Mouse (Mus musculus) hindbrain, embryonic 12.5 days (tissue): ENCODE data around the gene Ifi27. TPM values are rescaled to one million over a fixed set of nuclear protein-coding genes. Genes with fewer than 3 reads are reported as not detected.

Experiments used
- ATAC-seq: fragments of 200-750 bp; cut with Nextera tagmentation; 2 replicates; pipeline ENCODE4 v1.8.0; 2017; ENCODE audit warnings: moderate TSS enrichment; ENCODE audit not compliant: low FRiP score
- H3K27ac ChIP-seq: fragments of 300-500 bp; sonication (generic); 2 replicates; pipeline ENCODE4 v1.5.1; 2016; ENCODE audit warnings: mild to moderate bottlenecking
- H3K27me3 ChIP-seq: fragments of 300-500 bp; sonication (generic); 2 replicates; pipeline ENCODE4 v1.6.1; 2016; ENCODE audit warnings: mild to moderate bottlenecking
- H3K36me3 ChIP-seq: fragments of 300-500 bp; sonication (generic); 2 replicates; pipeline ENCODE4 v1.6.1; 2016; ENCODE audit warnings: mild to moderate bottlenecking
- H3K4me1 ChIP-seq: fragments of 300-500 bp; sonication (generic); 2 replicates; pipeline ENCODE4 v1.6.1; 2016
- H3K4me2 ChIP-seq: fragments of 300-500 bp; sonication (generic); replicated peaks from 2 replicates; pipeline ENCODE4 v1.6.1; 2016; ENCODE audit warnings: mild to moderate bottlenecking
- H3K4me3 ChIP-seq: fragments of 300-500 bp; sonication (generic); 2 replicates; pipeline ENCODE4 v1.5.1; 2016; ENCODE audit warnings: mild to moderate bottlenecking
- H3K9ac ChIP-seq: fragments of 300-500 bp; sonication (generic); 2 replicates; pipeline ENCODE4 v1.6.1; 2016; ENCODE audit warnings: mild to moderate bottlenecking, moderate library complexity
- H3K9me3 ChIP-seq: fragments of 300-500 bp; sonication (generic); replicated peaks from 2 replicates; pipeline ENCODE4 v1.6.1; 2016; ENCODE audit warnings: mild to moderate bottlenecking
- WGBS: fragments of 180-500 bp; shearing (Covaris S2); methylation state at CpG from one replicate; pipeline ENCODE4 v1.1.7; 2016; 5-methylcytosine and 5-hydroxymethylcytosine counted together
- polyA plus RNA-seq: library from polyadenylated mRNA; unstranded; fragments of >200 nt; fragmentation: Nextera tagmentation; extraction: Ambion mirVana; gene quantifications from 2 replicates; pipeline ENCODE4 v1.2.1, GENCODE M21; 2016

The Ifi27 gene
- 9.2 and 11.3 TPM in 2 replicates for polyA plus RNA-seq

GRCm38 (mm10) chr12:103433986-103434731 is at the start of gene Ifi27:
TSS of gene Ifi27 (plus strand) at chr12:103434211.
- no peaks in the 10 kb centered on the region for H3K9me3 ChIP-seq
- no peak within 1 kb of the TSS for H3K27ac ChIP-seq
- H3K9ac ChIP-seq: no peak within 1 kb of the TSS
- 74% methylated on average over 8 of the region's 8 CpGs for WGBS
- H3K4me2 ChIP-seq: no peak within 1 kb of the TSS
- no peak for ATAC-seq
- no peaks in the 10 kb centered on the region for H3K36me3 ChIP-seq
- H3K27me3 ChIP-seq: no peaks in the 10 kb centered on the region
- no peak within 1 kb of the TSS for H3K4me3 ChIP-seq
- no peaks in the 10 kb centered on the region for H3K4me1 ChIP-seq

GRCm38 (mm10) chr12:103388505-103389347 is 45.3 kb upstream of the Ifi27 start, which contains the start of gene Otub2:
TSS of gene Otub2 (plus strand) at chr12:103388682.
- H3K27me3 ChIP-seq: no peaks in the 10 kb centered on the region
- WGBS: under 1% methylated on average over 56 of the region's 58 CpGs
- H3K27ac ChIP-seq: peak within 1 kb of the TSS; percentile 71
- no peaks in the 10 kb centered on the region for H3K36me3 ChIP-seq
- H3K4me1 ChIP-seq: peaks cover 6% of the 10 kb centered on the region
- peak within 1 kb of the TSS; percentile 79 for H3K4me3 ChIP-seq
- H3K9me3 ChIP-seq: no peaks in the 10 kb centered on the region
- H3K9ac ChIP-seq: peak within 1 kb of the TSS; percentile 92
- peak; percentile 99 for ATAC-seq
- peak within 1 kb of the TSS; percentile 76 for H3K4me2 ChIP-seq

DNA sequence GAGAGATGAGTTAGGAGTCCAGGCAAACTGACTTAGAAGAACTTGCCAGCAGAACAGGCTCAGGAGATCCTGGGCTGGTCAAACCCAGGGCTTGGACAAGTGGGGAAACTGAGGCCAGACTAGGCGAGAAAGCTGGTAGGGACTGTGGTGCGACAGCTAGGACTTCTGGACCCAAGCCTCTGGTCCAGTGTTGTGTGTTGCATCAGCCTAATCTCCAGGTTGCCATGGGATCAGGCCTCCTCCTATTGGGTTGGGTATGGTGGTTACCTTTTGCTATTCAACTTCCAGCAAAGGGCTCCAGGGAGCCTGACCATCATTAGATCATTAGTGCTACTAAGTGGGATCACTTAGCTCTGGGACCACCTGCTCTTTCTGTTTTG is 44.7 kb upstream of the Ifi27 start:
- H3K36me3 ChIP-seq: no peaks in the 10 kb centered on the region
- peak overlapping the region; percentile 92 for H3K9ac ChIP-seq
- H3K4me3 ChIP-seq: peak overlapping the region; percentile 79
- 69% methylated on average over 2 of the region's 2 CpGs for whole genome bisulfite sequencing
- no peak for ATAC-seq
- peak overlapping the region; percentile 76 for H3K4me2 ChIP-seq
- H3K27ac ChIP-seq: no peak overlapping the region
- no peaks in the 10 kb centered on the region for H3K27me3 ChIP-seq
- peaks cover 6% of the 10 kb centered on the region for H3K4me1 ChIP-seq
- H3K9me3 ChIP-seq: no peaks in the 10 kb centered on the region

DNA sequence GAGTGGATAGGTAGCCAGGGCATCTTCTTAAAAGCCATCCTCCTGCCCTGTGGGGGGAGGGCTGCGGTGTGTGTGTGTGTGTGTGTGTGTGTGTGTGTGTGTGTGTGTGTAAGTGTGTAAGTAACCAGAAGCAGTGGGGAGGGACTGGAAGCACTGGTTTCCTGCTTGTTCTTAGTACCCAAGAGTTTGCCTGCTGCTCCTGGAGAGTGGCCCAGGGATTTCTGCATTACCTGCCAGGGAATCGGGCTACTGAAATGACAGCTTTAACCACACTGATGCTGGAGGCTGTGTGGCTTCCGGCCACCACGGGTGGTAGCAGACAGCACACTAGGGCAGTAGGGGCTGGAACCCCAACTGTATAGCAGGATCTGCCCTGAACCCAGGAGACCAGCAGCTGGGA is 44.0 kb upstream of the Ifi27 start:
- Histone ChIP-seq H3K27ac (no peak overlapping the region), H3K4me1 (peaks cover 6% of the 10 kb centered on the region), H3K9ac (no peak overlapping the region), H3K4me3 (no peak overlapping the region), H3K27me3 (no peaks in the 10 kb centered on the region), H3K4me2 (no peak overlapping the region), H3K36me3 (no peaks in the 10 kb centered on the region), H3K9me3 (no peaks in the 10 kb centered on the region)
- no peak for ATAC-seq
- 81% methylated on average over 4 of the region's 4 CpGs for WGBS

DNA sequence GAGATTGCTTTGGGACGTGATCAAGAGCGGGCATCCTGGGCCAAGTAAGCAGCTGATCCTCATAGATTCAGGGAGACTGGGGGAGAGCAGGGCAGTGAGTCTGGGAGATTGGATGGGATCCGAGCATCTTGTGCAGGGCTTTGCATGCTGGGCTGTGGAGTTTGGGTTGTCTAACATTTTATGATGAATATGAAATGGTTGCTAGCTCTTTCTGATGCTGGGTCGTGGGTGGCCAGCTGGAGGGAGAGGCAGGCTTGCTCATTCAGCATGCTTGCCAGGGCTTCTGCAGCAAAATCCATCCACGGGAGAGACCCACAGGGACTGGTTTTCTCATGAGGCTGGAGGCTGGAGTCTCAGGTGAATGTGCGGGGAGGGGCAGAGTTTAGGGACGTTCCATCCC is 42.9 kb upstream of the Ifi27 start:
- Histone ChIP-seq H3K4me2 (no peak overlapping the region), H3K27me3 (no peaks in the 10 kb centered on the region), H3K27ac (no peak overlapping the region), H3K4me3 (no peak overlapping the region), H3K36me3 (no peaks in the 10 kb centered on the region), H3K4me1 (peaks cover 6% of the 10 kb centered on the region), H3K9me3 (no peaks in the 10 kb centered on the region), H3K9ac (no peak overlapping the region)
- ATAC-seq: no peak
- WGBS: 85% methylated on average over 7 of the region's 7 CpGs

- Histone ChIP-seq H3K4me2 (no peak overlapping the region), H3K4me1 (peaks cover 6% of the 10 kb centered on the region), H3K36me3 (no peaks in the 10 kb centered on the region), H3K27me3 (no peaks in the 10 kb centered on the region), H3K4me3 (no peak overlapping the region), H3K9me3 (no peaks in the 10 kb centered on the region), H3K9ac (no peak overlapping the region), H3K27ac (no peak overlapping the region)
- WGBS: 46% methylated on average over 6 of the region's 6 CpGs
- no peak for ATAC-seq
These were observed 40.5 kb upstream of the Ifi27 start for GRCm38 (mm10) chr12:103393528-103393927.

DNA sequence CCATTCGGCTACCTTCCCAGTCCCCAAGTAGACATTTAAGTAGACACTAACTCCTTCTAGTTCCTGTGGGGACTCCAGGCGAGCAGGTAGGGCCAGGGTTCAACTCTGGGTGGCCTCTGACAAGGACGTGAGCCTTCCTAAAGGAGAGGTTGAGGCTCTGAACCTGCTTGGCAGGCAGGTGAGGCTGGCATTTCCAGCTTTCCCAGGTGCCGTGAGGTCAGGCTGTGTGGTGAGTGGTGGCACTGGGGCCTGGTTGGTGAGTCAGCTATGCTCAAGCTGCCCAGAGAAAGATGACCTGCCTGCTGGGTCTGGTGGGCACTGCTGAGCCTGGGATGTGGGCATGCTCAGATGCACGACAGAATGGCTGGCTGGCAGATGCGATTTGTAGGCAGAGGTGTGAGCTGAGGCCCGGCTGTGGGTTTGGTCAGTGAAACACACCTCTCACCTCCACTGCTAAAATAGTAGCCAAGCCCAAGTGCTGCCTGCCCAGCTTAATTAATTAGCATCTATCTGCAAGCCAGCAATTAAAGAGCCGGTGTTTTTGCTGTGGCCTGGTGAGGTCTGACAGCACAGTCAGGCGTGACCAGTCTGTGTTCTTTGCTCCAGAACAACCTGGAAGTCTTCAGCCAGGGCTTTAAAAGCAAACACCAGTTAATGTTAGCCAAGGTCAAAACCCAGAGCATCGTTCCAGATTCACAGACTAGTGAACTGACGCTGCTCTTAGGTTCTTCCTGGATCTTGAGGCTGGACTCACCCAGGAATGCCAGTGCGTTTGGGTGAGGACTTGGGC is 38.3 kb upstream of the Ifi27 start:
- 82% methylated on average over 12 of the region's 12 CpGs for WGBS

GRCm38 (mm10) chr12:103396751-103397150 is 37.3 kb upstream of the Ifi27 start:
- Histone ChIP-seq H3K27me3 (no peaks in the 10 kb centered on the region), H3K9me3 (no peaks in the 10 kb centered on the region), H3K4me2 (no peak overlapping the region), H3K4me3 (no peak overlapping the region), H3K9ac (no peak overlapping the region), H3K36me3 (no peaks in the 10 kb centered on the region), H3K27ac (no peak overlapping the region), H3K4me1 (no peaks in the 10 kb centered on the region)
- 81% methylated on average over 7 of the region's 7 CpGs for WGBS
- no peak for ATAC-seq

More for the DNA sequence above, 38.3 kb upstream of the Ifi27 start:
- Histone ChIP-seq H3K27me3 (no peaks in the 10 kb centered on the region), H3K9ac (no peak overlapping the region), H3K9me3 (no peaks in the 10 kb centered on the region), H3K27ac (no peak overlapping the region), H3K4me1 (no peaks in the 10 kb centered on the region), H3K4me3 (no peak overlapping the region), H3K4me2 (no peak overlapping the region), H3K36me3 (no peaks in the 10 kb centered on the region)
- no peak for ATAC-seq

DNA sequence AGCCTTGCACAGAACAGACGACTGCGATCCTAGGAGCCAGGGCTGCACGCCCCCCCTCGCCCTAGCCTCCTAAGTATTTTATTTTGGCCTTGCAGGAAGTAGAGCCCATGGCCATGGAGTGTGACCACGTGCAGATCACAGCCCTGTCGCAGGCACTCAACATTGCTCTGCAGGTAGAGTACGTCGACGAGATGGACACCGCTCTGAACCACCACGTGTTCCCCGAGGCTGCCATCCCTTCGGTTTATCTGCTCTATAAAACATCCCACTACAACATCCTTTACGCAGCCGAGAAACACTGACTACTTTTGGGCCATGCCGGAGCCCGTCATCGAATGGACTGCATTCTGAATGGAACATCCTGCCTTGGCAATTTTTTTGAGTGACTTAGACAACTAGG is 29.9 kb upstream of the Ifi27 start:
- H3K36me3 ChIP-seq: peaks cover 53% of the 10 kb centered on the region
- no peak overlapping the region for H3K9ac ChIP-seq
- H3K9me3 ChIP-seq: no peaks in the 10 kb centered on the region
- WGBS: 92% methylated on average over 18 of the region's 18 CpGs
- no peak overlapping the region for H3K27ac ChIP-seq
- no peaks in the 10 kb centered on the region for H3K27me3 ChIP-seq
- H3K4me1 ChIP-seq: no peaks in the 10 kb centered on the region
- no peak for ATAC-seq
- no peak overlapping the region for H3K4me2 ChIP-seq
- H3K4me3 ChIP-seq: no peak overlapping the region

GRCm38 (mm10) chr12:103407720-103408119 is 26.3 kb upstream of the Ifi27 start, which contains the start of gene 9330161L09Rik:
TSS of gene 9330161L09Rik (minus strand) at chr12:103407820.
- no peaks in the 10 kb centered on the region for H3K9me3 ChIP-seq
- H3K27ac ChIP-seq: no peak within 1 kb of the TSS
- no peak within 1 kb of the TSS for H3K9ac ChIP-seq
- H3K4me3 ChIP-seq: no peak within 1 kb of the TSS
- no peaks in the 10 kb centered on the region for H3K27me3 ChIP-seq
- no peak for ATAC-seq
- H3K4me2 ChIP-seq: no peak within 1 kb of the TSS
- H3K4me1 ChIP-seq: no peaks in the 10 kb centered on the region
- peaks cover 83% of the 10 kb centered on the region for H3K36me3 ChIP-seq
- WGBS: 93% methylated on average over 4 of the region's 4 CpGs

DNA sequence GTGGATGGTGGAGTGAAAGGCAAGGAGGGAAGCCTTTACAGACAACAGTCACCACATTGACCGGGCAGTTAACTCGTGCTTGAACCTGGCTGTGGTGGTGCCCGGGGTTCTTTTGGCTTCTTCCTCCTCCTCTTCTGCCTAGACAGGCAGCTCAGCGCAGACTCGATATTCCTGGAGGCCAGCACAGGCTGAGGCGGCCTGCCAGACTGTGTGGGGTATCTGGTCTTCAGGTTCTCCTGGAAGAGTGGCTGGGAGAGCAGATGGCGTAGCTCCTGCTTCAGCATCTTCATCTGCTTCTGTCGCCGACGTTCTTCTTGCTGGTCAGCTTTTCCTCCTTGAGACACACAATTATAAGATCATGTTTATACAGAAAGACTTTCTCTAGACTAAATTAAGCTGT is 25.9 kb upstream of the Ifi27 start:
- H3K4me1 ChIP-seq: no peaks in the 10 kb centered on the region
- no peak overlapping the region for H3K4me2 ChIP-seq
- no peak overlapping the region for H3K4me3 ChIP-seq
- 94% methylated on average over 10 of the region's 10 CpGs for WGBS
- no peak overlapping the region for H3K27ac ChIP-seq
- H3K36me3 ChIP-seq: peaks cover 86% of the 10 kb centered on the region
- no peak for ATAC-seq
- H3K27me3 ChIP-seq: no peaks in the 10 kb centered on the region
- H3K9me3 ChIP-seq: no peaks in the 10 kb centered on the region
- no peak overlapping the region for H3K9ac ChIP-seq
